Mouse (Mus musculus) liver, embryonic 15.5 days (tissue): ENCODE data around the gene Pcnp. TPM values are rescaled to one million over a fixed set of nuclear protein-coding genes. Genes with fewer than 3 reads are reported as not detected.
A peak's percentile ranks its signal among the peaks of the same experiment; 100 is the strongest.

ENCODE experiments used
- ATAC-seq: fragments of 200-750 bp; cut with Nextera tagmentation; 2 replicates; pipeline ENCODE4 v1.8.0; 2017; ENCODE audit warnings: moderate number of reproducible peaks, mild to moderate bottlenecking, moderate library complexity; ENCODE audit not compliant: insufficient read depth
- H3K27ac ChIP-seq: fragments of 300-500 bp; sonication (generic); replicated peaks from 2 replicates; pipeline ENCODE4 v1.5.1; 2015; ENCODE audit warnings: mild to moderate bottlenecking, inconsistent platforms
- H3K27me3 ChIP-seq: fragments of 300-500 bp; sonication (generic); 2 replicates; pipeline ENCODE4 v1.6.1; 2015; ENCODE audit warnings: mild to moderate bottlenecking, inconsistent platforms
- H3K36me3 ChIP-seq: fragments of 300-500 bp; sonication (generic); replicated peaks from 2 replicates; pipeline ENCODE4 v1.6.1; 2015; ENCODE audit warnings: moderate library complexity, mild to moderate bottlenecking, inconsistent platforms
- H3K4me1 ChIP-seq: fragments of 300-500 bp; sonication (generic); replicated peaks from 2 replicates; pipeline ENCODE4 v1.6.1; 2015; ENCODE audit warnings: inconsistent platforms
- H3K4me2 ChIP-seq: fragments of 300-500 bp; sonication (generic); 2 replicates; pipeline ENCODE4 v1.6.1; 2015; ENCODE audit warnings: moderate library complexity, mild to moderate bottlenecking, inconsistent platforms
- H3K4me3 ChIP-seq: fragments of 300-500 bp; sonication (generic); replicated peaks from 2 replicates; pipeline ENCODE4 v1.5.1; 2015; ENCODE audit warnings: mild to moderate bottlenecking, inconsistent platforms
- H3K9ac ChIP-seq: fragments of 300-500 bp; sonication (generic); 2 replicates; pipeline ENCODE4 v1.6.1; 2015; ENCODE audit warnings: moderate library complexity, mild to moderate bottlenecking, inconsistent platforms
- H3K9me3 ChIP-seq: fragments of 300-500 bp; sonication (generic); replicated peaks from 2 replicates; pipeline ENCODE4 v1.6.1; 2016; ENCODE audit warnings: inconsistent platforms
- WGBS: fragments of 180-500 bp; shearing (Covaris S2); methylation state at CpG from one replicate; pipeline ENCODE4 v1.1.7; 2015; ENCODE audit warnings: mixed read lengths; ENCODE audit not compliant: insufficient replicate concordance; 5-methylcytosine and 5-hydroxymethylcytosine counted together
- polyA plus RNA-seq: library from polyadenylated mRNA; unstranded; fragments of >200 nt; fragmentation: Nextera tagmentation; extraction: Ambion mirVana; gene quantifications from 2 replicates; pipeline ENCODE4 v1.2.1, GENCODE M21; 2015

Pcnp gene
- polyA plus RNA-seq, 1 experiment from 2014 or later = 93.7 TPM

DNA sequence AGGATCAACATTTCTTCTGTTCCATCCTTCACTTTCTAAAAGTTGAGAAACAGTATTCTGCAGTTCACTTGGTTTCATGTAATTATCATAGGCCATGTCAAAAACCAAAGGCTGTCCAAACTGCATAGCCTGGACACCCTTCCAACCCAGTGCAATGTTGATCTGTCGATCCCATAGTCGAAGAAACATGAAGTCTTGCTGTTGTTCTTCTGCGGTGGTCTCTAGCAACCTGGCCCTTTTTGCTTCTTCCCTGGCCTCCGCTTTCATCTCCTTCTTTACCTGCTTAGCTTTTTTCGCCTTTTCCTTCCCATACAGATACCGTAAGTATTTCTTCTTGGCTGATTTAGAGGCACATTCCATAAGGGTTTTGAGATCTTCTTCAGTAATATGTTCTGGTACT is 5.0 kb upstream of the Pcnp start:
- 87% methylated on average over 6 of the region's 6 CpGs for WGBS

DNA sequence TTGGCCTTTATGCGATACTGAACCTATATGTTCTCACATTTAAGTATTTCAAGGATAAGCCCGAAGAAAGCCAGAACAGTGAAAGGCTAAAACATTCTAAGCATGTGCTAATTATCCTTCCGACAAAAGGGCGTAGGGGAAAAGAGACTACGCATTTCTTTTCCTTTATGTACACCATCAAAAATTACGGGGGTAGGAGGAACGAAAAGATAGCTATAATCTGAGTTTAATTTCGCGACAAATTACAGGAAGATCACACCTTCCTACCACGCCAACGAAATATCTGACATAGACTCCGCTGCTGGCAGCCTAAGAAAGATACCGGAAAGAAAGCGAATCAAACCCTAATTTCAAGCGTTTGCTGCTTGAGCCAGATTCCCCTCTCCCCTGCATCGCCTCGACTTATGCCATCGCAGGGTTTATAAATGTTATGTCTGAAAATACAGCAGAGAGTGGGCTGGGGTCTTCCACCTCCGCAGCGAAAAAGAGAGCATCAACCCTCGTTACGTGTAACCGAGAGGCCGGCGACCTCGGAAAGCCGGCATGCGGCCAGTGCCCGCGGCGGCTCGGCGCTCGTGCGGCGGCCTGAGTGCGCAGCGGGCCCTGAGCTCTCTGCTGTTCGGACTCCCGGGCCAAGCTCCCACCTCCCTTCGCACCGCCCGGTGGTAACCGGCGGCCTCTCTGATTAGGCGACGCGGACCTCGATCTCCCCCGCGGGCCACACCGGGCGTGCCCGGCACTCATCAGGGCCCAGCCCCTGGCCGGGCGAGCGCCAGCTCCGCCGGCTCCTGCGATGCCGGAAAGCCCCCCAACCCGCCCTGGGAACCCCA is 602 bp downstream of the Pcnp start:
- peaks cover 40% of the 10 kb centered on the region for H3K36me3 ChIP-seq
- under 1% methylated on average over 62 of the region's 62 CpGs for WGBS
- H3K4me2 ChIP-seq = peak overlapping the region; percentile 85
- H3K27me3 ChIP-seq = no peaks in the 10 kb centered on the region
- H3K9me3 ChIP-seq = no peaks in the 10 kb centered on the region
- H3K4me1 ChIP-seq = peaks cover 29% of the 10 kb centered on the region
- peak overlapping the region; percentile 94 for H3K9ac ChIP-seq
- peak overlapping the region; percentile 98 for H3K4me3 ChIP-seq
- H3K27ac ChIP-seq = peak overlapping the region; percentile 94
- ATAC-seq = peak; percentile 94

More for the DNA sequence above, 5.0 kb upstream of the Pcnp start:
- Histone ChIP-seq H3K9ac (no peak overlapping the region), H3K9me3 (no peaks in the 10 kb centered on the region), H3K27ac (no peak overlapping the region), H3K36me3 (peaks cover 32% of the 10 kb centered on the region), H3K4me1 (peaks cover 42% of the 10 kb centered on the region), H3K4me2 (no peak overlapping the region), H3K4me3 (no peak overlapping the region), H3K27me3 (no peaks in the 10 kb centered on the region)
- ATAC-seq = no peak

DNA sequence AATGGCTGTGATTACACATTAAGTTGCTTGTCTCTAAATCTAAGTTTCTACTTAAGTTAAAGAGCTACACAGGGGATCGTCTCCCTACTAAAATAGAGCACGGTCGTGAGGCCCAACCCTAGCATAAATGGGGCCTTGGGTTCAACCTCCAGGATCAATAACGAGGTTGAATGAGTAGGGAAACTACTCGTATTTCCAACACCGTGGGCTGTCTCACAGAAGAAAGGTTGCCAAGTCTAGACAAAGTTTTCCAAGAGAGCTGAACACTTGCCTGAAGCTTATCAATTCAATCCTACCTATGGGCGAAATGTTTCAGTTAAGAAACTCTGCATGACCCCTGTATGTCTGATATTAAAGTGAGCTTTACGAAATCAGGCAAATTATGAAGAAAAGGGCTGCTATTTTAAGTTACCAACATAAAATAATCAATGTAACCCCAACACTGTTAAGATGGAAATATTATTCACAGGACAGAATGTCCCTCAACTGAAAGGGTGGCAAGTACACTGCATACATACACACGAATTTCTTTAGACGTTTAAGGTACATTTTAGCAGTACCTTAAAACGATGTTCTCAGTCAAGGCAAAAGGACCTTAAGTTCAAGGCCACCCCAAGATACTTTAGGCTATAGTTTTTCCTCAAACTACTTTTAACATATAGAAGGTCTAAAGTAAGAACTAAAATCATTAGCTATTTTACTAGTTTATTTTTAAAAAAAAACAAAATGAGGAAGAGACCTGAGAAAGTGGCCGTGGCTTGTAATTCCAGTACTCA is 1.5 kb downstream of the Pcnp start:
- peak overlapping the region; percentile 98 for H3K4me3 ChIP-seq
- 23% methylated on average over 12 of the region's 12 CpGs for WGBS

DNA sequence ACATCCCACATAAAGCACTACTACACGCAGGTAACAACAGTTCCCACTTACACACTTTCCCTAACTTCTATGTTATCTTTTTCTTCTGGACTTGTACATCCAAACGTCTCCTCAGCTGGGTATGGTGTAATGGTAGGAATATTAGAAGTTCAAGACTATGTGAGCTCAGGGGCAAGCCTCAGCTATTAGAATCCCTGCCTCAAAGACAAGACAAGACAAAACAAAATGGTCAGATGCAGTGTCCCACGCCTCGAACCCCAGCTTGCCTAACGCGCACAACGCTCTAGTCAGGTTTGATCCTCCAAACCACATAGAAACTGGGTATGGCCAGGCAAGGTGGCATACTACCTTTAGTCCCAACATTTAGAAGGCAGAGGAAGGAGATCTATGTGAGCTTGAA is 9.9 kb downstream of the Pcnp start:
- Histone ChIP-seq H3K9me3 (no peaks in the 10 kb centered on the region), H3K4me2 (no peak overlapping the region), H3K9ac (no peak overlapping the region), H3K4me3 (no peak overlapping the region), H3K27me3 (no peaks in the 10 kb centered on the region), H3K36me3 (peaks cover 66% of the 10 kb centered on the region), H3K27ac (no peak overlapping the region), H3K4me1 (no peaks in the 10 kb centered on the region)
- WGBS = 92% methylated on average over 7 of the region's 7 CpGs
- no peak for ATAC-seq

More for the DNA sequence above, 1.5 kb downstream of the Pcnp start:
- no peaks in the 10 kb centered on the region for H3K9me3 ChIP-seq
- no peaks in the 10 kb centered on the region for H3K27me3 ChIP-seq
- H3K4me1 ChIP-seq = peaks cover 29% of the 10 kb centered on the region
- peak overlapping the region; percentile 85 for H3K4me2 ChIP-seq
- peak overlapping the region; percentile 94; the same call in 1 of the 2 replicates for H3K27ac ChIP-seq
- H3K9ac ChIP-seq = peak overlapping the region; percentile 94
- ATAC-seq = no peak
- H3K36me3 ChIP-seq = peaks cover 34% of the 10 kb centered on the region

GRCm38 (mm10) chr16:56014076-56014475 is 15.5 kb downstream of the Pcnp start:
- Histone ChIP-seq H3K9me3 (no peaks in the 10 kb centered on the region), H3K27ac (no peak overlapping the region), H3K27me3 (no peaks in the 10 kb centered on the region), H3K4me1 (no peaks in the 10 kb centered on the region), H3K4me2 (no peak overlapping the region), H3K4me3 (no peak overlapping the region), H3K36me3 (peaks cover 63% of the 10 kb centered on the region), H3K9ac (no peak overlapping the region)
- WGBS = 76% methylated on average over 7 of the region's 7 CpGs
- no peak for ATAC-seq

DNA sequence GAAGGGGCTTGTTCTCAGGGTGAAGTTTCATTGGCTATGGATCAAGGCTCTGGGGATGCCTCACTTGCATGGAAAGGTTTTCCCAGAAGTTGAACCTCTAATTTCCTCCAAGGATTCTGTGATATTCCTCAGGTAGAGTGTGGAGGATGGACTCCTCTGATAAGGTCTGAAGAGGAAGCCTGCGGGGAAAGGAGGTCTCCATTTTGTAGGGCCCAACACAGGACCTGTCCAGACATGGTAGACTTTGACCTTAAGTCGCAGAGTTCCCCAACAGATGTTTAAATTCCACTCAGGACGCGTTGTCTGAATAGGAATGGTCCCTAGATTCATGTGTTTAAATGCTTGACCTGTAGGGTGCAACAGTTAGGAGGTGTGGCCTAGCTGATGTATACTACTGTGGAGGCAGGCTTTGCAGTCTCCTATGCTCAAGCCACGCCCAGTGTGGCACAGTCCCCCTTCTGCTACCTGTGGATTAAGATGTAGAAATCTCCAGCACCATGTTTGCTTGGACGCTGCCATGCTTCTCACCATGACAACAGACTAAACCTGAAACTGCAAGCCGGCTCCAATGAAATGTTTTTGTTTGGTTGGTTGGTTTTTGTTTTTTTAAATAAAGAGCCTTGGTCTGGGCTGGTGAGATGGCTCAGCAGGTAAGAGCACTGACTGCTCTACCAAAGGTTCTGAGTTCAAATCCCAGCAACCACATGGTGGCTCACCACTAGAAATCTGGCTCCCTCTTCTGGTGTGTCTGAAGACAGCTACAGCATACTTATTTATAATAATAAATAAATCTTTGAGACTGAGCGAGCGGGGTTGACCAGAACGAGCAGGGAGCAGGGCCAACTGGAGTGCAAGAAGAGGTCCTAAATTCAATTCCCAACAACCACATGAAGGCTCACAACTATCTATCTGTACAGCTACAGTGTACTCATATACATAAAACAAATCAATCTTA is 16.5 kb downstream of the Pcnp start:
- WGBS = 86% methylated on average over 10 of the region's 10 CpGs
- Histone ChIP-seq H3K27me3 (no peaks in the 10 kb centered on the region), H3K4me2 (no peak overlapping the region), H3K9ac (no peak overlapping the region), H3K4me3 (no peak overlapping the region), H3K27ac (no peak overlapping the region), H3K4me1 (no peaks in the 10 kb centered on the region), H3K9me3 (no peaks in the 10 kb centered on the region), H3K36me3 (peaks cover 58% of the 10 kb centered on the region)
- ATAC-seq = no peak

DNA sequence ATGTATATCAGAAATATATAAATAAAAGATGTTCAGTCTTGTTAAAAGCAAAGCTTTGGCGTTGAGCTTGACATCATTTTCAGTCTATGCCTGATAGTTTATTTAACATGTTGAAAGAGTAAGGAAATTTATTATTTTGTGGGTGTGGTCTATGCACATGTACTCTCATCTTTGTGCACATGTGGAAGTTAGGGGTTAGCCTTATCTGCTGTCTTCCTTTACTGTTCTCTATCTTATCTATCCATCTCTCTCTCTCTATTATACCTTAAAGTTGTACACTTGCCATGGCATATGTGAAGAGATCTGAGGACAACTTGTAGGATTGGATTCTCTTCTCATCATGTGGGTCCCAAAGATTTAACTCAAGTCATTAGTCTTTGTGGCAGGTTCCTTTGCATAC is 20.7 kb downstream of the Pcnp start:
- Histone ChIP-seq H3K9ac (no peak overlapping the region), H3K27me3 (no peaks in the 10 kb centered on the region), H3K36me3 (peaks cover 65% of the 10 kb centered on the region), H3K4me3 (no peak overlapping the region), H3K4me1 (no peaks in the 10 kb centered on the region), H3K9me3 (no peaks in the 10 kb centered on the region), H3K4me2 (no peak overlapping the region), H3K27ac (no peak overlapping the region)
- no peak for ATAC-seq
- 84% methylated on average over 1 of the region's 1 CpGs for WGBS

- ATAC-seq = no peak
- no peaks in the 10 kb centered on the region for H3K4me1 ChIP-seq
- H3K4me3 ChIP-seq = no peak overlapping the region
- no peaks in the 10 kb centered on the region for H3K9me3 ChIP-seq
- no peak overlapping the region for H3K27ac ChIP-seq
- 91% methylated on average over 11 of the region's 11 CpGs for WGBS
- H3K4me2 ChIP-seq = no peak overlapping the region
- H3K27me3 ChIP-seq = no peaks in the 10 kb centered on the region
- no peak overlapping the region for H3K9ac ChIP-seq
- H3K36me3 ChIP-seq = peaks cover 70% of the 10 kb centered on the region
Observed at GRCm38 (mm10) chr16:56006798-56007197, 22.7 kb downstream of the Pcnp start.

GRCm38 (mm10) chr16:55994235-55994634 is 35.3 kb downstream of the Pcnp start:
- H3K4me1 ChIP-seq = no peaks in the 10 kb centered on the region
- H3K4me3 ChIP-seq = no peak overlapping the region
- H3K9ac ChIP-seq = no peak overlapping the region
- no peak overlapping the region for H3K4me2 ChIP-seq
- H3K27me3 ChIP-seq = no peaks in the 10 kb centered on the region
- H3K36me3 ChIP-seq = peaks cover 68% of the 10 kb centered on the region
- ATAC-seq = no peak
- H3K27ac ChIP-seq = no peak overlapping the region
- no peaks in the 10 kb centered on the region for H3K9me3 ChIP-seq
- 81% methylated on average over 2 of the region's 2 CpGs for WGBS

GRCm38 (mm10) chr16:55990311-55990710 is 39.2 kb downstream of the Pcnp start:
- Histone ChIP-seq H3K9me3 (no peaks in the 10 kb centered on the region), H3K4me1 (no peaks in the 10 kb centered on the region), H3K36me3 (peaks cover 60% of the 10 kb centered on the region), H3K27me3 (no peaks in the 10 kb centered on the region), H3K9ac (no peak overlapping the region), H3K4me3 (no peak overlapping the region), H3K27ac (no peak overlapping the region), H3K4me2 (no peak overlapping the region)
- 76% methylated on average over 4 of the region's 4 CpGs for WGBS
- ATAC-seq = no peak
